Mouse (Mus musculus): ENCODE measurements around the gene Nr4a1.

- TF ChIP-seq CTCF (IDR thresholded peaks at IDR 0.05; ENCODE audit: control insufficient read depth, insufficient read depth, insufficient replicate concordance, low read depth, low read length) (no peak), POLR2A (IDR thresholded peaks at IDR 0.05; ENCODE audit: control insufficient read depth, low read depth, low read length) (no peak)
Observed at GRCm38 (mm10) chr15:101227971-101228370, 26.1 kb upstream of the Nr4a1 start.

All from testis, adult 2 months (tissue).